Mouse (Mus musculus) forebrain, embryonic 13.5 days (tissue): ENCODE results near the gene Gde1. TPM values are rescaled to one million over a fixed set of nuclear protein-coding genes. Genes with fewer than 3 reads are reported as not detected.
A peak's percentile ranks its signal among the peaks of the same experiment; 100 is the strongest.

Source experiments
- ATAC-seq: fragments of 200-750 bp; cut with Nextera tagmentation; 2 replicates; pipeline ENCODE4 v1.8.0; 2017
- H3K27ac ChIP-seq: fragments of 300-500 bp; sonication (generic); 2 replicates; pipeline ENCODE4 v1.5.1; 2015; ENCODE audit warnings: inconsistent platforms, mild to moderate bottlenecking, moderate library complexity
- H3K27me3 ChIP-seq: fragments of 300-500 bp; sonication (generic); 2 replicates; pipeline ENCODE4 v1.6.1; 2015; ENCODE audit warnings: mild to moderate bottlenecking, inconsistent platforms
- H3K36me3 ChIP-seq: fragments of 300-500 bp; sonication (generic); 2 replicates; pipeline ENCODE4 v1.6.1; 2015; ENCODE audit warnings: mild to moderate bottlenecking, inconsistent platforms; ENCODE audit not compliant: poor library complexity, severe bottlenecking
- H3K4me1 ChIP-seq: fragments of 300-500 bp; sonication (generic); 2 replicates; pipeline ENCODE4 v1.6.1; 2015; ENCODE audit warnings: inconsistent platforms
- H3K4me2 ChIP-seq: fragments of 300-500 bp; sonication (generic); 2 replicates; pipeline ENCODE4 v1.6.1; 2015; ENCODE audit warnings: inconsistent platforms, mild to moderate bottlenecking, moderate library complexity
- H3K4me3 ChIP-seq: fragments of 300-500 bp; sonication (generic); 2 replicates; pipeline ENCODE4 v1.5.1; 2015; ENCODE audit warnings: mild to moderate bottlenecking, inconsistent platforms
- H3K9ac ChIP-seq: fragments of 300-500 bp; sonication (generic); 2 replicates; pipeline ENCODE4 v1.6.1; 2015; ENCODE audit warnings: mild to moderate bottlenecking, inconsistent platforms
- H3K9me3 ChIP-seq: fragments of 300-500 bp; sonication (generic); replicated peaks from 2 replicates; pipeline ENCODE4 v1.6.1; 2016; ENCODE audit warnings: inconsistent platforms
- WGBS: fragments of 180-500 bp; shearing (Covaris S2); methylation state at CpG from one replicate; pipeline ENCODE4 v1.1.7; 2015; 5-methylcytosine and 5-hydroxymethylcytosine counted together
- polyA plus RNA-seq: library from polyadenylated mRNA; unstranded; fragments of >200 nt; fragmentation: Nextera tagmentation; extraction: Ambion mirVana; gene quantifications from 2 replicates; pipeline ENCODE4 v1.2.1, GENCODE M21; 2015

The Gde1 gene
- polyA plus RNA-seq, 1 experiment from 2014 or later = 126 TPM

- 81% methylated on average over 9 of the region's 9 CpGs for WGBS
- no peaks in the 10 kb centered on the region for H3K27me3 ChIP-seq
- no peak overlapping the region for H3K27ac ChIP-seq
- ATAC-seq = no peak
- peak overlapping the region; percentile 68 for H3K4me2 ChIP-seq
- H3K4me1 ChIP-seq = peaks cover 30% of the 10 kb centered on the region
- peak overlapping the region; percentile 92 for H3K9ac ChIP-seq
- H3K36me3 ChIP-seq = peaks cover 20% of the 10 kb centered on the region
- no peaks in the 10 kb centered on the region for H3K9me3 ChIP-seq
- H3K4me3 ChIP-seq = peak overlapping the region; percentile 84
Observed at GRCm38 (mm10) chr7:118704001-118704850, 1.4 kb downstream of the Gde1 start.

GRCm38 (mm10) chr7:118703144-118703561, 2.4 kb downstream of the Gde1 start:
- Histone ChIP-seq H3K4me2 (peak overlapping the region; percentile 68), H3K36me3 (peaks cover 26% of the 10 kb centered on the region), H3K4me3 (0 out of 2 replicates have a peak overlapping the region, but pooled peaks have one; percentile 84), H3K9ac (no peak overlapping the region), H3K9me3 (no peaks in the 10 kb centered on the region), H3K4me1 (peaks cover 30% of the 10 kb centered on the region), H3K27ac (no peak overlapping the region), H3K27me3 (no peaks in the 10 kb centered on the region)
- no peak for ATAC-seq
- WGBS = 92% methylated on average over 15 of the region's 15 CpGs

- Histone ChIP-seq H3K4me2 (no peak overlapping the region), H3K9ac (no peak overlapping the region), H3K27ac (no peak overlapping the region), H3K36me3 (peaks cover 67% of the 10 kb centered on the region), H3K4me3 (no peak overlapping the region), H3K27me3 (no peaks in the 10 kb centered on the region), H3K4me1 (peaks cover 13% of the 10 kb centered on the region; the same call in 1 of the 2 replicates), H3K9me3 (no peaks in the 10 kb centered on the region)
- 99% methylated on average over 9 of the region's 9 CpGs for WGBS
- no peak for ATAC-seq
Observed at GRCm38 (mm10) chr7:118698882-118699281, 6.7 kb downstream of the Gde1 start.

GRCm38 (mm10) chr7:118697168-118697567, 8.4 kb downstream of the Gde1 start:
- Histone ChIP-seq H3K27ac (no peak overlapping the region), H3K36me3 (peaks cover 77% of the 10 kb centered on the region), H3K4me1 (peaks cover 4% of the 10 kb centered on the region; the same call in 1 of the 2 replicates), H3K4me3 (no peak overlapping the region), H3K9me3 (no peaks in the 10 kb centered on the region), H3K4me2 (no peak overlapping the region), H3K27me3 (no peaks in the 10 kb centered on the region), H3K9ac (no peak overlapping the region)
- no peak for ATAC-seq
- 80% methylated on average over 4 of the region's 4 CpGs for WGBS

- no peak for ATAC-seq
- Histone ChIP-seq H3K9me3 (no peaks in the 10 kb centered on the region), H3K9ac (no peak overlapping the region), H3K27me3 (no peaks in the 10 kb centered on the region), H3K27ac (no peak overlapping the region), H3K4me2 (no peak overlapping the region), H3K4me3 (no peak overlapping the region), H3K4me1 (no peaks in the 10 kb centered on the region), H3K36me3 (peaks cover 82% of the 10 kb centered on the region)
- 98% methylated on average over 6 of the region's 6 CpGs for WGBS
Observed at GRCm38 (mm10) chr7:118696146-118696545, 9.4 kb downstream of the Gde1 start.

GRCm38 (mm10) chr7:118691287-118691686, 14.3 kb downstream of the Gde1 start:
- ATAC-seq = no peak
- 94% methylated on average over 2 of the region's 2 CpGs for WGBS
- Histone ChIP-seq H3K27ac (no peak overlapping the region), H3K4me1 (no peaks in the 10 kb centered on the region), H3K4me2 (no peak overlapping the region), H3K36me3 (peaks cover 90% of the 10 kb centered on the region), H3K9me3 (no peaks in the 10 kb centered on the region), H3K4me3 (no peak overlapping the region), H3K9ac (no peak overlapping the region), H3K27me3 (no peaks in the 10 kb centered on the region)

- H3K9ac ChIP-seq = no peak overlapping the region
- peaks cover 70% of the 10 kb centered on the region for H3K36me3 ChIP-seq
- no peak overlapping the region for H3K4me3 ChIP-seq
- no peaks in the 10 kb centered on the region for H3K9me3 ChIP-seq
- WGBS = 93% methylated on average over 7 of the region's 7 CpGs
- H3K27me3 ChIP-seq = no peaks in the 10 kb centered on the region
- no peak overlapping the region for H3K4me2 ChIP-seq
- no peaks in the 10 kb centered on the region for H3K4me1 ChIP-seq
- H3K27ac ChIP-seq = no peak overlapping the region
- no peak for ATAC-seq
Observed at GRCm38 (mm10) chr7:118689088-118689487, 16.5 kb downstream of the Gde1 start.

- no peak overlapping the region for H3K4me3 ChIP-seq
- no peaks in the 10 kb centered on the region for H3K9me3 ChIP-seq
- ATAC-seq = peak; percentile 72
- H3K4me1 ChIP-seq = no peaks in the 10 kb centered on the region
- no peak overlapping the region for H3K9ac ChIP-seq
- no peak overlapping the region for H3K4me2 ChIP-seq
- H3K27me3 ChIP-seq = no peaks in the 10 kb centered on the region
- peaks cover 63% of the 10 kb centered on the region for H3K36me3 ChIP-seq
- 24% methylated on average over 5 of the region's 5 CpGs for WGBS
- no peak overlapping the region for H3K27ac ChIP-seq
Observed at GRCm38 (mm10) chr7:118688199-118688598, 17.4 kb downstream of the Gde1 start.

GRCm38 (mm10) chr7:118676826-118677225, 28.8 kb downstream of the Gde1 start:
- Histone ChIP-seq H3K4me3 (no peak overlapping the region), H3K36me3 (no peaks in the 10 kb centered on the region), H3K27me3 (no peaks in the 10 kb centered on the region), H3K9me3 (no peaks in the 10 kb centered on the region), H3K27ac (no peak overlapping the region), H3K4me1 (no peaks in the 10 kb centered on the region), H3K9ac (no peak overlapping the region), H3K4me2 (no peak overlapping the region)
- 92% methylated on average over 4 of the region's 4 CpGs for WGBS
- ATAC-seq = no peak

GRCm38 (mm10) chr7:118670142-118670541, 35.4 kb downstream of the Gde1 start:
- Histone ChIP-seq H3K27me3 (no peaks in the 10 kb centered on the region), H3K4me2 (no peak overlapping the region), H3K27ac (no peak overlapping the region), H3K9ac (no peak overlapping the region), H3K36me3 (no peaks in the 10 kb centered on the region), H3K4me3 (no peak overlapping the region), H3K4me1 (no peaks in the 10 kb centered on the region), H3K9me3 (no peaks in the 10 kb centered on the region)
- no peak for ATAC-seq
- WGBS = 86% methylated on average over 4 of the region's 4 CpGs

- no peak for ATAC-seq
- Histone ChIP-seq H3K27ac (no peak overlapping the region), H3K4me1 (no peaks in the 10 kb centered on the region), H3K36me3 (no peaks in the 10 kb centered on the region), H3K9ac (no peak overlapping the region), H3K4me2 (no peak overlapping the region), H3K27me3 (no peaks in the 10 kb centered on the region), H3K9me3 (peaks cover 5% of the 10 kb centered on the region), H3K4me3 (no peak overlapping the region)
- 89% methylated on average over 2 of the region's 2 CpGs for WGBS
Observed at GRCm38 (mm10) chr7:118667773-118668172, 37.8 kb downstream of the Gde1 start.

GRCm38 (mm10) chr7:118656730-118657129, 48.8 kb downstream of the Gde1 start:
- no peak for ATAC-seq
- no peaks in the 10 kb centered on the region for H3K36me3 ChIP-seq
- no peak overlapping the region for H3K9ac ChIP-seq
- no peaks in the 10 kb centered on the region for H3K27me3 ChIP-seq
- H3K9me3 ChIP-seq = no peaks in the 10 kb centered on the region
- H3K4me2 ChIP-seq = no peak overlapping the region
- H3K4me3 ChIP-seq = no peak overlapping the region
- H3K4me1 ChIP-seq = no peaks in the 10 kb centered on the region
- no peak overlapping the region for H3K27ac ChIP-seq
- WGBS = 32% methylated on average over 6 of the region's 6 CpGs
